Mouse (Mus musculus) hindbrain, embryonic 16.5 days (tissue): Measurements from ENCODE around the gene Gm28048. TPM values are rescaled to one million over a fixed set of nuclear protein-coding genes. Genes with fewer than 3 reads are reported as not detected.

Experiments used
- ATAC-seq: fragments of 200-750 bp; cut with Nextera tagmentation; 2 replicates; pipeline ENCODE4 v1.8.0; 2017; ENCODE audit warnings: moderate TSS enrichment, moderate library complexity
- H3K27ac ChIP-seq: fragments of 300-500 bp; sonication (generic); 2 replicates; pipeline ENCODE4 v1.5.1; 2014; ENCODE audit warnings: low read depth, mild to moderate bottlenecking, control low read depth, low read length, moderate library complexity
- H3K27me3 ChIP-seq: fragments of 300-500 bp; sonication (generic); replicated peaks from 2 replicates; pipeline ENCODE4 v1.6.1; 2014; ENCODE audit warnings: low read length; ENCODE audit not compliant: control insufficient read depth, insufficient read depth
- H3K36me3 ChIP-seq: fragments of 300-500 bp; sonication (generic); 2 replicates; pipeline ENCODE4 v1.6.1; 2014; ENCODE audit warnings: mild to moderate bottlenecking, low read length, moderate library complexity, mixed read lengths; ENCODE audit not compliant: control insufficient read depth, insufficient read depth
- H3K4me1 ChIP-seq: fragments of 300-500 bp; sonication (generic); 2 replicates; pipeline ENCODE4 v1.6.1; 2014; ENCODE audit warnings: low read depth, low read length; ENCODE audit not compliant: control insufficient read depth, insufficient read depth
- H3K4me2 ChIP-seq: fragments of 300-500 bp; sonication (generic); 2 replicates; pipeline ENCODE4 v1.6.1; 2014; ENCODE audit warnings: mild to moderate bottlenecking, low read length, control low read depth, moderate library complexity
- H3K4me3 ChIP-seq: fragments of 300-500 bp; sonication (generic); 2 replicates; pipeline ENCODE4 v1.5.1; 2014; ENCODE audit warnings: mild to moderate bottlenecking, low read length, control low read depth, moderate library complexity
- H3K9ac ChIP-seq: fragments of 300-500 bp; sonication (generic); 2 replicates; pipeline ENCODE4 v1.6.1; 2014; ENCODE audit warnings: low read depth, mild to moderate bottlenecking, control low read depth, low read length, moderate library complexity
- H3K9me3 ChIP-seq: fragments of 300-500 bp; sonication (generic); 2 replicates; pipeline ENCODE4 v1.6.1; 2014; ENCODE audit warnings: mild to moderate bottlenecking, low read length, moderate library complexity; ENCODE audit not compliant: control insufficient read depth
- WGBS: fragments of 180-500 bp; shearing (Covaris S2); extraction: QIAGEN DNeasy Blood & Tissue Kit; methylation state at CpG from one replicate; pipeline ENCODE4 v1.1.7; 2014; 5-methylcytosine and 5-hydroxymethylcytosine counted together
- polyA plus RNA-seq: library from polyadenylated mRNA; unstranded; fragments of >200 nt; fragmentation: Nextera tagmentation; extraction: Ambion mirVana; gene quantifications from 2 replicates; pipeline ENCODE4 v1.2.1, GENCODE M21; 2015

Gene Gm28048
- polyA plus RNA-seq, 1 experiment from 2014 or later, result 5.4 TPM

DNA sequence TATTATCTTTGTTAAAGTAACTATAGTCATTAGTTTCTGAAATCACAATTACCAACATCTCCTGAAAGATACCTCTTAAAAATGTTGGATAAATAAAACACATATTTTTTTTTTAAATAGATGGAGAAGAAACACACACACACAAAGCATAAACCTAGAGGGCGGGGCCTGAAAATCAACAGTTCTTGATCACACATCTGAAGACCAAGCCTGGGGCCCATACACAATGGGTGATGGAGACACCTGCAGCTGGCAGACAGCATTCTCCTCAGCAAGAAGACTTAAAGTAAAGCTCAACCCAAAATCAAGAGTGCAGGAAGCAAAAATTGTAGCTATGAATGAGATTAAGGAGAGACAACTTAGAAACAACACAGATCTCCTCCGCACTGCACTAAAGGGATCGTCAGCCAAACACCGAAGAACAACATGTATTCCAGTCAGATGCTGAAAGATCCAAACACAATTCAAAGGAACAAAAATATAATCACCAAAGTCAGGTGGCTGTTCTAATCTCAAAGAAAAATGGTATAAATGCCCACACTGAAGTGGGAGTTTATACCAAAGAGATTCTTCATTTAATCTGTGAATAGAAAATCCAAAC, 44.1 kb downstream of the Gm28048 start:
- H3K4me3 ChIP-seq, result no peak overlapping the region
- no peak overlapping the region for H3K9ac ChIP-seq
- no peak overlapping the region for H3K27ac ChIP-seq
- H3K4me2 ChIP-seq, result no peak overlapping the region
- H3K4me1 ChIP-seq, result no peaks in the 10 kb centered on the region
- WGBS, result 95% methylated on average over 4 of the region's 4 CpGs
- H3K27me3 ChIP-seq, result no peaks in the 10 kb centered on the region
- H3K36me3 ChIP-seq, result no peaks in the 10 kb centered on the region
- no peak for ATAC-seq
- H3K9me3 ChIP-seq, result no peaks in the 10 kb centered on the region

DNA sequence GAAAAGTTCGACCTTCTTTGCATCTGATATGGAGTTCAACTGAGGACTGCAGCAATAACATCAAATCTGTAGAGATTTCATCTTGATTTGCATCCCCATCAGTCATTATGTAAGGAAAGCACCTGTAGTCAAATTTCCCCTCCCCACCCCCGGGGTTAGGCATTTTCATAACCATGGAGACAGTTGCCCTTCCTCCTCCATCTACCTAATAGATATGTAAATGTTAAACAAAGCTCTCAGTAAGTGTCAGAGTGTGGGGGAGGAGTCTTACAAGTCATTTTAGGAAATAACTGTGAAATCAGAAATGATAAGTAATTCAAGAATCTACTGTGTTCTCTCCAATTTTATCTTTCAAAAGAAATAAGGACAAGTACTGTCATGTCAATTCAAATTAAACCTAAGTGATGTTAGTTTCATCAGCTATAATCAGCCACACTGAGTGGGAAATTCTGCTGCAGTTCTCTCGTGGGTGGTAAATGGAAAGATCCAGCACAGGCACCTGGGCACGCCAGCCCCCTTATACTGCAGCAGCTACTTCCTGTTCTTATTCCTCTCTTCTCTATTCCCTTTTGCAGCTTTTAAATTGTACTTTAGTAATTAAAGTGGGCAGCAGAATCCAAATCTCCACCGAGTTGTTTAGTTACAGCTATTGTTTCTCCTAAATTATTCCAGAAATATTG, 45.3 kb downstream of the Gm28048 start:
- no peak overlapping the region for H3K9ac ChIP-seq
- no peak overlapping the region for H3K4me2 ChIP-seq
- H3K36me3 ChIP-seq, result no peaks in the 10 kb centered on the region
- 50% methylated on average over 5 of the region's 5 CpGs for WGBS
- no peaks in the 10 kb centered on the region for H3K27me3 ChIP-seq
- no peak for ATAC-seq
- no peak overlapping the region for H3K27ac ChIP-seq
- H3K4me3 ChIP-seq, result no peak overlapping the region
- H3K9me3 ChIP-seq, result no peaks in the 10 kb centered on the region
- H3K4me1 ChIP-seq, result no peaks in the 10 kb centered on the region

DNA sequence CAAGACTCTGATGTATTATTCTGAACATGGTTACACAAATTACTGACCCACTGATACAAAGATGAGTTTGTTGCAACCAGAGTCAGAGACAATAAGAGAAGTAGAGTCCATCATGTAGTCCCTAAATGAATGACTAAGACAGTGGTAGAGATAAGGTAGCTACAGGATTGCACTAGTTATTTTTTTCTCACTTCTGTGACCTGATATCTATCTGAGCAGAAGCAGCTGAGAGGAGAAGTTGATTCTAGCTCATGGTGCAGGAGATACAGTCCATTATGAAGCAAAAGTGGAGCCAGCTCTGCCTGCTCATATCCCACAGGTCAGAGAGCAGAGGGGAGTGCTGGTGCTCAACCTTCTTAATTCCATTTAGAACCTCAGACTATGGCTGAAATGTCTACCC, 49.7 kb downstream of the Gm28048 start:
- no peak overlapping the region for H3K4me3 ChIP-seq
- no peaks in the 10 kb centered on the region for H3K36me3 ChIP-seq
- H3K9ac ChIP-seq, result no peak overlapping the region
- H3K9me3 ChIP-seq, result no peaks in the 10 kb centered on the region
- H3K4me1 ChIP-seq, result no peaks in the 10 kb centered on the region; the same call in 1 of the 2 replicates
- no peak for ATAC-seq
- H3K27ac ChIP-seq, result no peak overlapping the region
- no peak overlapping the region for H3K4me2 ChIP-seq
- no peaks in the 10 kb centered on the region for H3K27me3 ChIP-seq

DNA sequence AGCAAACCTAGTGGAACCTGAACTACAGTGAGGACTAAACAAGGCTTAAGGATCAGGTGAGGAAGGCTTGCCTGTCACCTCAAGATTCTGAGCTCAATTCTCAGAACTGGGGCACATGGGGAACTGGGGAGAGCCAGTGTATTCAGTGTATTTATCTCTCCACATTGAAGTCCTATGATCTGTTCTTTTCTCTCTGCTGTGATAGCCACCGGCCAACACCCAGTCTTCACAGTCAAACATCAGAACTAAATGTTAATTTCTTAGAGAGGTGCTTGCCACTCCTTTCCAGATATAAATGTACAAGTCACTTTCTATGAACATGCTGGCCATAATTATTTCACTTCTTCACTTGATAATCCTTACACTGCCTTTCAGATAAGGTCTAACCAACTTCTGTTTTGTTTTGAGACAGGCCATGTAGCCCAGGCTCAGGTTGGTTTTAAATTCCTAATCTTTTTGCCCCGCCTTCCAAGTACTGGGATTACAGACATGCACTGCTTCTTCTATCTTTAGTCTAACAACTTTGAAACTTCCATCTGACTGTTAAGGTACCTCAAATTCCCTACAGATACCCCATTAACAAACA, 50.5 kb downstream of the Gm28048 start:
- no peak overlapping the region for H3K9ac ChIP-seq
- H3K4me2 ChIP-seq, result no peak overlapping the region
- WGBS, result 94% methylated on average over 2 of the region's 2 CpGs
- no peak overlapping the region for H3K27ac ChIP-seq
- H3K4me1 ChIP-seq, result no peaks in the 10 kb centered on the region; the same call in 1 of the 2 replicates
- H3K4me3 ChIP-seq, result no peak overlapping the region
- no peaks in the 10 kb centered on the region for H3K9me3 ChIP-seq
- no peaks in the 10 kb centered on the region for H3K36me3 ChIP-seq
- H3K27me3 ChIP-seq, result no peaks in the 10 kb centered on the region
- no peak for ATAC-seq

DNA sequence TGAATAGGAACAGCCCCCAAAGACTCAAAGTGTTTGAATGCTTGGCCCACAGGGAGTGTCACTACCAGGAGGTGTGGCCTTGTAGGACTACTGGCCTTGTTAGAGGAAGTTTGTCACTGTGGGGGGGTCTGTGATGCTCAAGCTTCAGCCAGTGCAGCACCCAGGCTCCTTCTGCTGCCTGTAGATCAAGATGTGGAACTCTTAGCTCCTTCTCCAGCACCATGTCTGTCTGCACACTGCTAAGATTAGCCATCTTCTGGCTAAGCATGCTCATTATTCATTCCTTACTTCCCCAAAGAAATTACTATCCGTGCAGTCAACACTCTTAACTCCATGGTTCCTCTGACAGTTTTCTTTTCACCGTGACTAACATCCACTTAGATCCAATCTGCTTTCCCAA, 51.8 kb downstream of the Gm28048 start:
- no peak for ATAC-seq
- 75% methylated on average over 2 of the region's 2 CpGs for WGBS
- H3K4me2 ChIP-seq, result no peak overlapping the region
- H3K9ac ChIP-seq, result no peak overlapping the region
- no peaks in the 10 kb centered on the region for H3K36me3 ChIP-seq
- H3K27ac ChIP-seq, result no peak overlapping the region
- H3K27me3 ChIP-seq, result no peaks in the 10 kb centered on the region
- no peaks in the 10 kb centered on the region; the same call in 1 of the 2 replicates for H3K4me1 ChIP-seq
- H3K9me3 ChIP-seq, result no peaks in the 10 kb centered on the region
- no peak overlapping the region for H3K4me3 ChIP-seq

DNA sequence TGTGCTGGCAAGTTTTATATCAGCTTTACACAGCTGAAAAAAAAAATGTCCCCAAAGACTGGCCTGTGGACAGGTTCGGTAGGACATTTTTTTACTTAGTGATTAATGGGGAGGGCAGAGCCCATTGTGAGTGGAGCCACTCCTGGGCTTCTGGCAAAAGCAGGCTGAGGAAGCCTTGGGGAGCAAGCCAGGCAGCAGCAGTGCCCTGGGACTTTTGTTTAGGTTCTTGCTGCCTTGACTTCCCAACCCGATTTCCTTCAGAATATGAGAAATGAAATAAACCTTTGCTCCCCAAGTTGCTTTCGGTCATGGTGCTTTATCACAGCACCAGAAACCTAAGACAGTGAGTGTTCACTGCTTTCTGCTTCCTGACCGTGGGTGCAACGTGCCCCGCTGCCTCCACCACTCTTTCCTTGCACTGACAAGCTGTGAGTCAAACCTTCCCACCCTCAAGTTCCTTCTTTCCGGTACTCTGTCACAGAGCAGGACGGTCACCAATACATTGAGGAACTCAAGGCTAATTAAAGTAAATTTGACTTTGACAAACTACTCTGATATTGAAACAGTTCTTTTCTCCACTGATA, 53.2 kb downstream of the Gm28048 start:
- ATAC-seq, result no peak
- no peaks in the 10 kb centered on the region for H3K27me3 ChIP-seq

DNA sequence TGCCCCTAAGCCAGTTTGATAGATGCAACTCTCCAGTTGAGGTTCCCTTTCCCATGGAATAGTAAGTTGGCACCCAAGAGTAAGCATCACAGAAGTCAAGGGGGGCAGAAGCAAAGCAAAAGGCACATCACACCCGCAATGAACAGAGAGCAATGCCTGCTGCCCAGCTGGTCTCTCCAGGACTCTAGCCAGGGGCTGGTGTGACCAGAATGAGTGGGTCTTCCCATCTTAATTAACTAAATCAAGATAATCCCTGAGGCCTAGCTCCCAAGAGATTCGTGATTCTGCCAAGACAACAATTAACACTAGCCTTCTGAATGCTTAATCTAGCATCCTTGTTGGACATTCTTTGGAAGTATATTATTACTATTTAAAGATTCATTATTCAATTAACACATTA, 58.3 kb downstream of the Gm28048 start:
- no peaks in the 10 kb centered on the region; the same call in 1 of the 2 replicates for H3K4me1 ChIP-seq

More for the DNA sequence above, 53.2 kb downstream of the Gm28048 start:
- Histone ChIP-seq H3K27ac (no peak overlapping the region), H3K4me1 (no peaks in the 10 kb centered on the region; the same call in 1 of the 2 replicates), H3K9ac (no peak overlapping the region), H3K9me3 (no peaks in the 10 kb centered on the region), H3K4me2 (no peak overlapping the region), H3K4me3 (no peak overlapping the region), H3K36me3 (no peaks in the 10 kb centered on the region)
- 79% methylated on average over 8 of the region's 8 CpGs for WGBS

DNA sequence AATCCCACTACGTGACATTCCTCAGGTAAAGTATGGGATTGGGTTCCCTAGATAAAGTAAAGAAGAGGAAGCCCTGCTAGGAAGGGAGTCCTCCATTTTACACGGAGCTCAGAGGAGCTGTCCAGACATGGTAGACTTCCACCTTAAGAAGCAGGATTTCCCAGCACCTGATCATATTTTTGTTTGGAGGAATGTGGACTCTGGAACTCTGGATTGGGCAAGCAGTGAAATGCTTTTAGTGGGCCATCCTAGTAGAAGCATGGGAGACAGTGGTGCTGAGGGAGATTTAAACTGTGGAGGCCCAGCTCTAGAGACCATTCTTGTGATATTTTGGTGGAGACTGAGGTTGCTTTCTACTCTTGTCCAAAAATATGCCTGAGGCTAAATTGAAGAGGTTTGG, 59.3 kb downstream of the Gm28048 start:
- Histone ChIP-seq H3K9ac (no peak overlapping the region), H3K27me3 (no peaks in the 10 kb centered on the region), H3K9me3 (no peaks in the 10 kb centered on the region), H3K4me3 (no peak overlapping the region), H3K36me3 (no peaks in the 10 kb centered on the region), H3K27ac (no peak overlapping the region), H3K4me2 (no peak overlapping the region), H3K4me1 (no peaks in the 10 kb centered on the region)
- WGBS, result 90% methylated on average over 2 of the region's 2 CpGs
- no peak for ATAC-seq

More for the DNA sequence above, 58.3 kb downstream of the Gm28048 start:
- no peaks in the 10 kb centered on the region for H3K27me3 ChIP-seq
- no peak overlapping the region for H3K27ac ChIP-seq
- WGBS, result 64% methylated on average over 2 of the region's 2 CpGs
- no peak overlapping the region for H3K4me3 ChIP-seq
- H3K9me3 ChIP-seq, result no peaks in the 10 kb centered on the region
- no peaks in the 10 kb centered on the region for H3K36me3 ChIP-seq
- H3K9ac ChIP-seq, result no peak overlapping the region
- no peak overlapping the region for H3K4me2 ChIP-seq
- no peak for ATAC-seq

DNA sequence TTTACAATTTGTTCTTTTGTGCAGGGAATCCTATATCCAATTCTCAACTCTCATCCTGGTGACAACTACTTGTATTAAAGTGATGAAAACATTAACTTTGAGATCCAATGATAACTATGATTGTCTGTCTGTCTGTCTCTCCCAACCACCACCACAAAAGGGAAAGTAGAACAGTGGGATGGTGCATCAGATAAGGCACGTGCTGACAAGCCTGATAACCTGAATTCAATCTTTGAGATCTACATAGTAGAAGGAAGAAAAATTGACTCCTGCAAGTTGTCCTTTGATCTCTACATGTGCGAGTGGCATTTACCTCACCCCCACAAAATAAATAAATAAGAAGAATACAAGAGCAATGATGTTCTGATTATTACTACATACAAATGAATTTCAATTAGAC, 62.6 kb downstream of the Gm28048 start:
- Histone ChIP-seq H3K4me2 (no peak overlapping the region), H3K27ac (no peak overlapping the region), H3K27me3 (no peaks in the 10 kb centered on the region), H3K4me3 (no peak overlapping the region), H3K4me1 (no peaks in the 10 kb centered on the region), H3K9me3 (no peaks in the 10 kb centered on the region), H3K36me3 (no peaks in the 10 kb centered on the region), H3K9ac (no peak overlapping the region)
- 79% methylated on average over 2 of the region's 2 CpGs for WGBS
- no peak for ATAC-seq
